Mouse (Mus musculus) midbrain, embryonic 10.5 days (tissue): ENCODE data around the gene Efcab9. TPM values are rescaled to one million over a fixed set of nuclear protein-coding genes. Genes with fewer than 3 reads are reported as not detected.

ENCODE experiments used
- DNase-seq: peaks from one replicate; pipeline ENCODE4 v3.0.0-alpha.2; 2017; ENCODE audit warnings: low spot score
- H3K27ac ChIP-seq: fragments of 300-500 bp; sonication (generic); replicated peaks from 2 replicates; pipeline ENCODE4 v1.5.1; 2016; ENCODE audit warnings: mild to moderate bottlenecking
- H3K27me3 ChIP-seq: fragments of 300-500 bp; sonication (generic); 2 replicates; pipeline ENCODE4 v1.6.1; 2016; ENCODE audit warnings: low read depth, mild to moderate bottlenecking; ENCODE audit not compliant: poor library complexity, severe bottlenecking
- H3K36me3 ChIP-seq: fragments of 300-500 bp; sonication (generic); 2 replicates; pipeline ENCODE4 v1.6.1; 2016; ENCODE audit warnings: mild to moderate bottlenecking, moderate library complexity
- H3K4me1 ChIP-seq: fragments of 300-500 bp; sonication (generic); 2 replicates; pipeline ENCODE4 v1.6.1; 2016
- H3K4me3 ChIP-seq: fragments of 300-500 bp; sonication (generic); 2 replicates; pipeline ENCODE4 v1.5.1; 2016; ENCODE audit warnings: mild to moderate bottlenecking, moderate library complexity
- H3K9me3 ChIP-seq: fragments of 300-500 bp; sonication (generic); replicated peaks from 2 replicates; pipeline ENCODE4 v1.6.1; 2016; ENCODE audit warnings: mild to moderate bottlenecking
- WGBS: fragments of 180-500 bp; shearing (Covaris S2); methylation state at CpG from one replicate; pipeline ENCODE4 v1.1.7; 2016; 5-methylcytosine and 5-hydroxymethylcytosine counted together
- polyA plus RNA-seq: library from polyadenylated mRNA; unstranded; fragments of >200 nt; fragmentation: Nextera tagmentation; extraction: Ambion mirVana; gene quantifications from 2 replicates; pipeline ENCODE4 v1.2.1, GENCODE M21; 2016

The Efcab9 gene
- 0.32 TPM in 1 of 2 replicates, not detected in the other for polyA plus RNA-seq

DNA sequence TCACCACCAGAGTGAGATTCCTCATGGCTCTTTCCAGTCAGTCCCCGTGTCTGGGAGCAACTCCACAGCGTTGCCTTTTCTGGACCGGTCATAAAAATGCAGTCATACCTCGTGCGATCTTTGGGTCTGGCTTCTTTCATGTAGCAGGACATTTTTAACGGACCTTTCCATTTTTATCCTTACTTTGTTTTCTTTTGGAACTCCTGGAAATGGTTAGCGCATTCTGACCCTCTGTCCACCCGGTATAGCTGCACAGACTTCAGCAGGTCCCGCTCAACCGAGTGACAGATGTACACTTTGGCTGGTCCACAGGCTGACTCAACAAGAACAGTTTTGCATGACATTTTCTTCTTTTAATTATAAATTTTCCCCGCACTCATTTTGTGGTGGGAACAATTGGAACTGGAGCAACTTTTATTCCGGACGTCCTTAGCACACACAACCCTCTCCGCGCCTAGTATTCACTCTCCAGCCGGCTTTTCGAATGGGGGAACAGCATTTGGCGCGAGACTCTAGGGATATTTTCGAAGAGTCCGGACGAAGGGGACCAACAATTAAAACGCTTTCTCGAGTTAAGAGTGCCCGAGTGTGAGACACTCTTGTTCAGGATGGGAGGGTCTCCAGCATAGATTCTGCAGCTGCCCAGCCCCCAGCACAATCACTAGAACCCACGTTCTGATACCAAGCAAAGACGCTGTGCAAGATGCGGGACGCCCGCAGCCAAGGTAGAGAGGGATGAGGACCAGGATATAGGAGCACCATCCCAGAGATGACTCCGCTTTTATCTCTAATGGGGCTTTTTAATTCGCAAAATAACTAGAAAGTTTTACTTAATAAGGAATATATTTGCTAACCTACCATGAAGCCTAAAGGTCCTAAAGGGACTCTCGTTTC, at the start of gene Efcab9:
Gene Efcab9 (minus strand): TSS at position 211 of the 894 bp plus-strand sequence.
- H3K27ac ChIP-seq, result peak within 1 kb of the TSS; percentile 77
- peaks cover 9% of the 10 kb centered on the region for H3K36me3 ChIP-seq
- H3K9me3 ChIP-seq, result no peaks in the 10 kb centered on the region
- peaks cover 30% of the 10 kb centered on the region for H3K4me1 ChIP-seq
- peaks cover 58% of the 10 kb centered on the region for H3K27me3 ChIP-seq
- DNase-seq, result no peak
- WGBS, result 8% methylated on average over 33 of the region's 33 CpGs
- H3K4me3 ChIP-seq, result peak within 1 kb of the TSS; percentile 78

DNA sequence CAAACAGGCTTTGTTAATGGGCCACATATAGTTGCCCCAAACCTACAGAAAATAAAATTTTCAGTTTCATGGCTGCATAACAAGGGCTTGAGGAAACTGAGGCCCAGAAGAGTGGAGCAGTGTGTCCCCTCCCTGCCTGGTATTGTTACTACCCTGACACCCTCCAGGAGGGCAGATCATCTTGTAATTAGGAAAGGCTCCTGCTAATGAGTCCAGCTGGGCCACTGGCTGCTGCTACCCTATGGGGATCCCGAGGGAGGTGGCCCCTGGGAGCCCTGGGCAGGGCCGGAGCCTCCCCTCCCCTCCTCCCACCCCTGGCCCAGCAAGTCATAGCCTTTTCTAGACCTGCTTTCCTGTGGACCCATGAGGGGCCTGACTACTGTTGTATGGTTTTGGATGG, 49.1 kb upstream of the Efcab9 start:
- H3K9me3 ChIP-seq, result no peaks in the 10 kb centered on the region
- H3K4me1 ChIP-seq, result peaks cover 8% of the 10 kb centered on the region
- DNase-seq, result no peak
- WGBS, result 50% methylated on average over 2 of the region's 2 CpGs
- no peaks in the 10 kb centered on the region for H3K27me3 ChIP-seq
- H3K36me3 ChIP-seq, result no peaks in the 10 kb centered on the region
- no peak overlapping the region for H3K27ac ChIP-seq
- no peak overlapping the region for H3K4me3 ChIP-seq

DNA sequence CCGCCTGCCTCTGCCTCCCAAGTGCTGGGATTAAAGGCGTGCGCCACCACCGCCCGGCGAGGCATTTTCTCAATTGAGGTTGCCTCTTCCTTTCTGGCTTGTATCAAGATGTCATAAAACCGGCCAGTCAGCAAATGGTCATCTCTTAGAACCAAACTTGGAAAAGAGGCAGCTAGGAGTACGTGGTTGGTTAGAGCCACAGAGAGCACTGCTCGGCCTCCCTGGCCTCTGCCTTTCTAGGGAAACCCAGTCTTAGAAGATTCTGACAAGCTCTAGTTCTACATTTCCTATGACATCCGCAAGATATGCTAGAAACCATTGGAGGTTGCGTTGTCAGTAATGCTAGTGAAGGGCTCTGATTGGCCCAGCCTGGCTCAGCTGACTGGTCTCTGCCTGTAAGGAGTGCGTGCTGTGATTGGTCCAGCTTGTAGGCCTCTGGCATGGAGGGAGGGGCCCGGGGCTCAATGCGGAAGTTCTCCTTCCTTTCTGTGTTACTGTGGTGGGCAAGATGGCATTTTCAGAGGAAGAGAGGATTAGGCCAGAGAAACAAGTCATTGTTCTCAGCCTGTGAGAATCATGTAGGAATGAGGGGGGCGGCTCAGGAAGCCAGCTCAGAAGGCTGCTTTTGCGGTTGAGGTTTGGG, 48.5 kb upstream of the Efcab9 start:
- Histone ChIP-seq H3K36me3 (no peaks in the 10 kb centered on the region), H3K4me1 (peaks cover 8% of the 10 kb centered on the region), H3K27me3 (no peaks in the 10 kb centered on the region), H3K9me3 (no peaks in the 10 kb centered on the region), H3K27ac (no peak overlapping the region), H3K4me3 (no peak overlapping the region)
- 71% methylated on average over 16 of the region's 16 CpGs for WGBS
- peak; percentile 30 for DNase-seq

DNA sequence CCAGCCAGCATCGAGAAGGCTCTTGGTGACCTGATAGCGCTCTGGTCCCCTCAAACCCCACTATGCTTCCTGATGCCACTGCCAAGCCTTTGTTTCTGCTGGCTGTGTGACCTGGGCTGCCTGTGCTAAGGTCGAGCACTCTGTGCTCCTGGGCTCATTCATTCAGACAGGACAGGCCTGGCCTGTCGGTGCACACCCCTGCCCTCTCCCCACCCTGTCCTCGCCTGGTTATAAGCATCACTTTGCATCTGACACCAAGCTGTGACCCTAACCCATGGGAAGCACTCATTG, 44.8 kb upstream of the Efcab9 start:
- no peaks in the 10 kb centered on the region for H3K9me3 ChIP-seq
- WGBS, result 74% methylated on average over 5 of the region's 5 CpGs
- H3K4me3 ChIP-seq, result no peak overlapping the region
- H3K27me3 ChIP-seq, result no peaks in the 10 kb centered on the region
- H3K4me1 ChIP-seq, result peaks cover 8% of the 10 kb centered on the region
- H3K27ac ChIP-seq, result 0 out of 2 replicates have a peak overlapping the region, but pooled peaks have one; percentile 6
- no peak for DNase-seq
- H3K36me3 ChIP-seq, result no peaks in the 10 kb centered on the region

DNA sequence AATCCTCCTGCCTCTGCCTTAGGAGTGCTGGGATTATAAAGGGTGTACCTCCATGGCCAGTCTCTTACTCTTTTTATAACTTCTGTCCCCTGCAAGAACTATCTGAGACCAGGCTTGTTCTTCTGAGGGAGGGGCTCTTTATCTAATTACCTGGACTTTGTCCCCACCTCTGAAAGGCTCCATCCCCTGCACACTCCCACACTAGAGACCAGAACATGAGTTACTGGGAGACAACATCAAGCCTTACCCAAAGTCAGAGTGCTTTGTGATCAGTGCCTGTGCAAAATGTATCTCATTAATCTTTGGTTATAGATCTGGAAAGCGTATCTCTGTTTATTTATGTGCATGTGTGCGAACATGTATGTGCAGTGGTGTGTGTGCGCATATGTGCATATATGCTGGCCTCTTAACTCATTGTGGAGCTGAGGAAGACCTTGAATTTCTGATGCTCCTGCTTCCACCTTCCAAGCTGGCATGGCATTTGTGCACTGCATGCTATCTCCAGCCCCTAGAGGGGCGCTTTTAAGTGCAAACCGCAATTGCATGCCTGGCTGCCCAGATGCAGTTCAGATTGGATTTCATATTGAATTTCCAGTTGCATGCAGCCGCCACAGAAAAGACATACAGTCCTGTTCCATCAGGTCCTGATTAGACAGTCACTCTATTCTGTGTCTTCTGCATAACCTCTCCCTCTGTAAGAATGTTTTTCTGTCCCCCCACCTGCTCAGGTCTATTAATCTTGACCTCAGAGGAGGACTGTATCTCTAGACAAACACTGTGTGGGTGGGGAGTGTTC, 44.3 kb upstream of the Efcab9 start:
- 0 out of 2 replicates have a peak overlapping the region, but pooled peaks have one; percentile 6 for H3K27ac ChIP-seq
- no peaks in the 10 kb centered on the region for H3K36me3 ChIP-seq
- H3K4me1 ChIP-seq, result peaks cover 7% of the 10 kb centered on the region
- H3K4me3 ChIP-seq, result no peak overlapping the region
- H3K27me3 ChIP-seq, result no peaks in the 10 kb centered on the region
- whole genome bisulfite sequencing, result 95% methylated on average over 6 of the region's 6 CpGs
- no peaks in the 10 kb centered on the region for H3K9me3 ChIP-seq
- DNase-seq, result no peak

DNA sequence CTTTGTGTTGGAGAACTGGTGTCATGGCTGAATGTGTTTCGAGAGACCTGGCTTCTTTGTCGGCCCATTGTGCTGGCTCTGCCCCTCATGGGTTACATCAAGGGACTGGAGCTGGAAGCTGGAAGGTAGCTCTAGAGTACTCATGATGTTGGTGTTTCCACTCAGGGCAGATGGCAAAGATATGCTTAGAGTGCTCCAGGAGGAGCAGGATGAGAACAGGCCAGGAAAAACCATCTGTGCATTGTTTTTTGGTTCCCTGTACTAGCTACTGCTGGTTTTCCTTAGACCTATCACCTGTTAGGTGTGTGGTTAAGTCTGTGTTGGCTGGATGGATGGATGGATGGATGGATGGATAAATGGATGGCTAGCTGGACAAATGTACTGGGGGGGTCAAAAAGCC, 41.8 kb upstream of the Efcab9 start:
- no peaks in the 10 kb centered on the region for H3K36me3 ChIP-seq
- 93% methylated on average over 2 of the region's 2 CpGs for WGBS
- DNase-seq, result no peak
- no peaks in the 10 kb centered on the region for H3K4me1 ChIP-seq
- H3K27me3 ChIP-seq, result no peaks in the 10 kb centered on the region
- H3K27ac ChIP-seq, result no peak overlapping the region
- H3K4me3 ChIP-seq, result no peak overlapping the region
- H3K9me3 ChIP-seq, result no peaks in the 10 kb centered on the region

DNA sequence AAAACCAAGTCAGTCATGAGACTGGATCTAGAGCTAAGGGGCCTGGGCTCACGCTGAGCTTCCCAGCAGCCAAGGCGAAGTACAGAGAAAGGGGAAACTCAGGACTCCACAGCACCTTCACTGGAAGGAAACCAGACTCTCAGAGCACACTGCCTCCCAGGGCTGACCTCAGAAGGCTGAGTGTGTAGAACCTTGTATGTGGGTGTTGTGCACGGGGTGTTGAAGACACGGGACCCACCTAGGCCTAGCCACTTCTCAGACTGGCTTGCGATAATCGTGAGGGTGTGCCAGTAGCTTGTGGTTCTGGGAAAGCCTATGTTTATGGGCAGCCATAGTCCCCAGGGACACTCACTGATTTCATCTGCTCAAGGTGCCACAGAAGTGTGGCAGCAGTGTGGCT, 39.2 kb upstream of the Efcab9 start:
- 87% methylated on average over 6 of the region's 6 CpGs for WGBS
- DNase-seq, result no peak
- Histone ChIP-seq H3K36me3 (no peaks in the 10 kb centered on the region), H3K27ac (no peak overlapping the region), H3K4me3 (no peak overlapping the region), H3K27me3 (no peaks in the 10 kb centered on the region), H3K9me3 (no peaks in the 10 kb centered on the region), H3K4me1 (peaks cover 8% of the 10 kb centered on the region; the same call in 1 of the 2 replicates)

DNA sequence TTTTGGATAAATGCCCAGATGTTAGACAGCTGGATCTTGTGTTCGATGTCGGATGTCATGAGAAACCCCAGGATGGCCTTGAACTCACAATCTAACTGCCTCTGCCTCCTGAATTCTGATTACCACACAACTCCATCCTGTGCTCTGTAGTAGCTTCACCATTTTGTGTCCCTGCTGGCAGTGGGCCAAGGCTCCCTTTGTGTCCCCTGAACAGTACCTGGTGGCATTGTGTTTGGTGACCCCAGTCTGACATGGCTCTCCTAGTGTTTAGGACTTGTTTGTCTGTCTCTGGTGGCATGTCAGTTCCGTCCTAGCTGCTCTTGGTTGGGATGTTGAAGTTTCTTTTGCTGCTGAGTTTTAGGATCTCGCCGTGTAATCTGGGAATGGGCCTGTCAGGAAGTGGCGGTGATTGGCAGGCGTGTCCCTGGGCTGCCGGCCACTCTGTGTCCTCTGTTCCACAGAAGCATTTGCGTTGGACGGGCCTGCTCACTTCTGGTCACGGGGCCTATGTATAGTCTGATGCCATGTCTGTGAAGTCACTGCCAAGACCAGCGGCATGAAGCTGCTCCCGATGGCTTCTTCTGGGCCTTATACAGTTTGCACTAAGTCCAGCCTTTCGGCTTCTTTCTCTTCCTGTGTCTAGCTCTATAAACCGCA, 36.9 kb upstream of the Efcab9 start:
- H3K27ac ChIP-seq, result no peak overlapping the region
- DNase-seq, result no peak
- peaks cover 17% of the 10 kb centered on the region for H3K4me1 ChIP-seq
- no peaks in the 10 kb centered on the region for H3K9me3 ChIP-seq
- WGBS, result 92% methylated on average over 15 of the region's 15 CpGs
- no peaks in the 10 kb centered on the region for H3K36me3 ChIP-seq
- no peaks in the 10 kb centered on the region for H3K27me3 ChIP-seq
- no peak overlapping the region for H3K4me3 ChIP-seq

DNA sequence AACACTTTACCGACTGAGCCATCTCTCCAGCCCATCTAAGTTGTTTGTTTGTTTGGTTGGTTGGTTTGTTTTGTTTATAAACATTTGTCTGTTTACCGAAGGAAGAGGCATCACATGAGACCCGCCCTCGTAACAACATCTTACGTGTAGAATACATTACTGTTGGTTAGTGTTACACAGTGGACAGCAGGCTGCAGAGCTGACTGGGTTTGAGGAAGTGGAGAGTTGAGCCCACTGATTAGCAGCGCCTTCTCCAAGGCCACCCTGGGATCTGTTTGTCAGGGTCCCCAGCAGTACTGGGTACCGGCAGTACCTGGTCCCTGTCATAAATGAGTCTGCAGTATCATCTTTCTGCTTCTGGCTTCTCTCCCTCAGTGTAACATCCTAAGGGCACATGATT, 36.2 kb upstream of the Efcab9 start:
- DNase-seq, result no peak
- WGBS, result 93% methylated on average over 7 of the region's 7 CpGs
- no peak overlapping the region for H3K27ac ChIP-seq

DNA sequence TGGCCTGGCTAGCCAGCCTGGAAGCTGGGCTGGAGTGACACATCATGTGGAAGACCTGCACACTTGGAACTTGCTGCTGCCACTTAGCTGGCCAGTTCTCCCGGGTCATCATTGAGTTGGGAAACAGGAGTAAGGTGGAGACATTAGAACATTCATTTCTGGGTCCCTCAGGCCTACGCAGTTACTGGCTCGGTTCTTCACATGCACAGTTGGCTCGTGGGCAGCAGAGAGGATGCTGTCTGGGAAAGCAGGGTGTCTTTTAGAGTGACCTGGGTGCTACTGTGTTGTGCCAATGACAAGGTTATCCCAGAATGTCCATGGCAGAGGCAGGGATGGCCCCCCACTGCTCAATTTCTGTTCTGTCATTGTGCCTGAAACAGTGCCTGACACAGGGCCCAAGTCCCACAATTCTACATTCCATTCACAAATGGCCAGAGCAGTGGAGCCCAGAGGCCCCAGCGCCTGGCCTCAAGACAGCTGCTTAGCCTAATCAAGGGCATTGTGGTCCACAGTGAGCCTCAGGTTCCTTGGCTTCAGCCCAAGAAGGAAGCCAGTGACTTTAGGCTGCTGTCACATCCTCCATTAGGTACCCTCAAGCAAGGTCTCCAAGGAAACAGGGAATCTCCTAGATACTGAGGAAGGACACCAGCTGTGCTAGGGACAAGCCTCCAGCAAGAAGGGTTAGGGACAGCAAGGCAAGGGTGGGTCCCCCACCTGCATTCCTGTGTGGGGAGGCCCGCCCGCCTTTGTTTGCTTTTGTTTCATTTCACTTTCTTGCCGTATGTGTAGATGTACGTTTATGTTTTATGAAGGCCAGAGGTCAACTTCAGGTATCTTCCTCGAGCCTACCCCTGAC, 35.3 kb upstream of the Efcab9 start:
- H3K4me3 ChIP-seq, result no peak overlapping the region
- H3K4me1 ChIP-seq, result peaks cover 26% of the 10 kb centered on the region
- 85% methylated on average over 10 of the region's 10 CpGs for WGBS
- DNase-seq, result no peak
- no peaks in the 10 kb centered on the region for H3K9me3 ChIP-seq
- no peaks in the 10 kb centered on the region for H3K36me3 ChIP-seq
- H3K27ac ChIP-seq, result 0 out of 2 replicates have a peak overlapping the region, but pooled peaks have one; percentile 19
- H3K27me3 ChIP-seq, result no peaks in the 10 kb centered on the region

More for the DNA sequence above, 36.2 kb upstream of the Efcab9 start:
- no peaks in the 10 kb centered on the region for H3K36me3 ChIP-seq
- no peaks in the 10 kb centered on the region for H3K9me3 ChIP-seq
- H3K4me1 ChIP-seq, result peaks cover 24% of the 10 kb centered on the region
- H3K4me3 ChIP-seq, result no peak overlapping the region
- H3K27me3 ChIP-seq, result no peaks in the 10 kb centered on the region

DNA sequence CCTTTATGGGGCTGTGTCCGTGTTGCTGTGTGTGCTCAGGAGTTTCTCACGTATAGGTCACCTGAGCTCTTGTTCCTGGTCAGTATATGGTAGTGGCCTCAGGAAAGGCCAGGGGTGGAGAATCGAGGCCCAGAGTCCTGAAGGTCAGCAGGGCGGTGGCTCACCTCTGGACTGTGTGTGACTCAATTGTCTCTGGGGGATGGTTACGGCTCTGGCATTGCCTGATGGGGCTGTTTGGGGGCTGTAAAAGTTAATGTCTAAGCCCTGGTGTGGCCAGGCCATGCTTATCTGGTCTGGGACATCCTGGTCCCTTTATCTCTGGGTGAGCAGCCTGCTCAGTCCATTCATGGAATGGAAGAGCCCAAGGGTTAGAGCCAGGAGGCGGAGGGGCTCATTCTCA, 34.3 kb upstream of the Efcab9 start:
- Histone ChIP-seq H3K4me3 (no peak overlapping the region), H3K27me3 (no peaks in the 10 kb centered on the region), H3K27ac (no peak overlapping the region), H3K36me3 (no peaks in the 10 kb centered on the region), H3K4me1 (peaks cover 35% of the 10 kb centered on the region), H3K9me3 (no peaks in the 10 kb centered on the region)
- no peak for DNase-seq
- WGBS, result 82% methylated on average over 6 of the region's 6 CpGs
